Mouse (Mus musculus): ENCODE results near the gene Gm3667. TPM values are rescaled to one million over a fixed set of nuclear protein-coding genes. Genes with fewer than 3 reads are reported as not detected.
A peak's percentile ranks its signal among the peaks of the same experiment; 100 is the strongest.
"Not testable (repeated sequence)": the region's sequence is repeated elsewhere in the genome, so short reads cannot be mapped to it uniquely, and the experiment has no call there.

The Gm3667 gene
- 0.08 and 0.51 TPM in 2 replicates for polyA plus RNA-seq (2015; fragmentation: Nextera tagmentation; extraction: Ambion mirVana)

DNA sequence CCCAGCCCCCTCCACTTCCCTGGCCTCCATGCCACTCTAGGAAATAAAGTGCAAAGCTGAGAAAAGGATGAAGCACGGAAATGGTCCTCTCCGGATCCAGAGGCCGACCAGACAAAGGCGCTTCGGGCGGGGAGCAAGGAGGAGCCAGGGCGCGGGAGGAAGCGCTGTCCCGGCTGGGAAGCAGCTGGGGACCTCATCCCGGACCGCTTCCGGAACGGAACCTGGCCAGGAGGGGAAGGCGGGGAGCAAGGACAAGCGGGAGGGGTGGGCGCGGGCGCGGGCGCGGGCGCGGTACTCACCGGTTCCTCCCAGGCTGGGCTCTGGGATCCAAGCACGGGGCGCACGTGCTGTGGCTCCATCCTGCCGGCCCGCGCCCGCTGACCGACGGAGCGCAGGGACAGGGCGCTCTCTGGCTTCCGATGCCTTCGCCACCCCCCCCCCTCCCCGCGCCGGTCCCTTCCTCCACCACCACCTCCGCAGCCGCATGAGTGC, at the start of gene Gm3667:
TSS of gene Gm3667 (minus strand) at position 442 of the 492 bp plus-strand sequence.
- H3K27me3 ChIP-seq (ENCODE audit: insufficient read depth, low read length); H3K4me3 ChIP-seq (replicated peaks; ENCODE audit: low read depth, low read length); H3K27ac ChIP-seq; DNase-seq (ENCODE audit: low spot score); H3K9ac ChIP-seq (ENCODE audit: low read depth, low read length); H3K36me3 ChIP-seq (ENCODE audit: insufficient read depth, low read length); ATAC-seq (replicated peaks; ENCODE audit: low FRiP score, low read depth); H3K4me1 ChIP-seq (replicated peaks; ENCODE audit: insufficient read depth, low read length); H3K9me3 ChIP-seq (replicated peaks; ENCODE audit: low read length): not testable (repeated sequence)
- peak within 1 kb of the TSS; percentile 53 for H3K4me2 ChIP-seq (ENCODE audit: low read length)
- WGBS, result 0% methylated on average over 12 of the region's 43 CpGs

- H3K36me3 ChIP-seq (ENCODE audit: insufficient read depth, low read length); H3K9ac ChIP-seq (ENCODE audit: low read depth, low read length); H3K4me1 ChIP-seq (replicated peaks; ENCODE audit: insufficient read depth, low read length); H3K4me2 ChIP-seq (ENCODE audit: low read length); ATAC-seq (replicated peaks; ENCODE audit: low FRiP score, low read depth); DNase-seq (ENCODE audit: low spot score); H3K27me3 ChIP-seq (ENCODE audit: insufficient read depth, low read length); H3K27ac ChIP-seq; H3K4me3 ChIP-seq (replicated peaks; ENCODE audit: low read depth, low read length); H3K9me3 ChIP-seq (replicated peaks; ENCODE audit: low read length): not testable (repeated sequence)
- WGBS, result 95% methylated on average over 16 of the region's 24 CpGs
Observed at GRCm38 (mm10) chr14:6899881-6900280, 10.1 kb upstream of the Gm3667 start.

DNA sequence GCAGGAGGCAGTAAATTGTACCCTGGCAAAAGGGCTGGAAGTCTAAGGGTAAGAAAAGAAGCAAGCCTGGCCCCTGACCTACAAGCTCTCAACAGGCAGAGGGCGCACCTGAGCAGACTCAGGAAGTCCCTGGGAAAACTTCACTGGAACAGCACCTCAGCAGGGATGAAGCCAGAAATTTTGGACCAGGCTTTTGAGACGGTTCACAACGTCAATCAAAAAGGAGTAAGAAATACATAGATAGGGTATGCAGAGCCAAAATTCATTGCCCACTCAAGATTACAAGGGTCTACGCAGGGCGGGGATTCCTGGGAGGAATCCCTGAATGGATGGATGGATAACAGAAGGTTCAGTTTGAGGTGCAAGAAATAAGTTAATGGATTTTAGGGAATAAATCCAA, 951 bp downstream of the Gm3667 start:
- ATAC-seq (replicated peaks; ENCODE audit: low FRiP score, low read depth); H3K4me3 ChIP-seq (replicated peaks; ENCODE audit: low read depth, low read length); DNase-seq (ENCODE audit: low spot score); H3K4me1 ChIP-seq (replicated peaks; ENCODE audit: insufficient read depth, low read length); H3K36me3 ChIP-seq (ENCODE audit: insufficient read depth, low read length); H3K9ac ChIP-seq (ENCODE audit: low read depth, low read length); H3K27me3 ChIP-seq (ENCODE audit: insufficient read depth, low read length); H3K27ac ChIP-seq; H3K9me3 ChIP-seq (replicated peaks; ENCODE audit: low read length): not testable (repeated sequence)
- peak overlapping the region; percentile 53; the same call in 1 of the 2 replicates for H3K4me2 ChIP-seq (ENCODE audit: low read length)
- WGBS, result 19% methylated on average over 3 of the region's 5 CpGs

GRCm38 (mm10) chr14:6840211-6840610, 49.6 kb downstream of the Gm3667 start, which contains the start of gene Gm3642:
Gene Gm3642 (minus strand): TSS chr14:6840311.
- not testable (repeated sequence) for ATAC-seq (replicated peaks; ENCODE audit: low FRiP score, low read depth); H3K27ac ChIP-seq

DNA sequence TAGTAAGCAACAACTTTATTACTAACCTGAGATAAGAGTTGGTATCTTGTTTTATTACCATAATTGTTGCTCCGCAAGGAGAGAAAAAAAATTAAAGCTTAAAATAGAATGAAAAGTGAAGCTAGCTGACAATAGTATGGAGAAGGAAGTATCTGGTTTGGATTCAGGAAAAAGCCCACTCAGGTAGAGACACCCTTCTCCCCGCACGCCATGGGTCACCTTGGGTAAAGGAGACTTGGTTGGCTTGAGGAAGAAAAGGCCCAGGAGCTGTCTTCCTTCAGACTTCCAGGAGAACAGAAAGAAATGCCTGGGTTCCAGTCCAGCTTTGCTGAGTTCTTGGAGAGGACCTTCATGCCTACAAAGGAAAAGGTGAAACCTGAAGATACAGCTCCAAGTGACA, 66.5 kb downstream of the Gm3667 start:
- not testable (repeated sequence) for DNase-seq (ENCODE audit: low spot score); H3K27ac ChIP-seq; H3K4me2 ChIP-seq (ENCODE audit: low read length); H3K4me1 ChIP-seq (replicated peaks; ENCODE audit: insufficient read depth, low read length); ATAC-seq (replicated peaks; ENCODE audit: low FRiP score, low read depth); H3K9me3 ChIP-seq (replicated peaks; ENCODE audit: low read length); H3K36me3 ChIP-seq (ENCODE audit: insufficient read depth, low read length); H3K9ac ChIP-seq (ENCODE audit: low read depth, low read length); H3K27me3 ChIP-seq (ENCODE audit: insufficient read depth, low read length); H3K4me3 ChIP-seq (replicated peaks; ENCODE audit: low read depth, low read length)
- WGBS, result 86% methylated on average over 3 of the region's 3 CpGs

More at GRCm38 (mm10) chr14:6840211-6840610, 49.6 kb downstream of the Gm3667 start, which contains the start of gene Gm3642:
- DNase-seq (ENCODE audit: low spot score); H3K9ac ChIP-seq (ENCODE audit: low read depth, low read length); H3K4me3 ChIP-seq (replicated peaks; ENCODE audit: low read depth, low read length); H3K4me1 ChIP-seq (replicated peaks; ENCODE audit: insufficient read depth, low read length); H3K9me3 ChIP-seq (replicated peaks; ENCODE audit: low read length); H3K36me3 ChIP-seq (ENCODE audit: insufficient read depth, low read length); H3K4me2 ChIP-seq (ENCODE audit: low read length); H3K27me3 ChIP-seq (ENCODE audit: insufficient read depth, low read length): not testable (repeated sequence)
- no CpG with 5 or more reads among the region's 3 CpGs for WGBS

Other genes starting within 250 kb of the Gm3667 start
- not detected in 2 replicates for gene Gm10251, start 205.8 kb downstream of the Gm3667 start, polyA plus RNA-seq (2015; fragmentation: Nextera tagmentation; extraction: Ambion mirVana)
- not detected in 2 replicates for gene Gm8050, start 169.7 kb downstream of the Gm3667 start, polyA plus RNA-seq (2015; fragmentation: Nextera tagmentation; extraction: Ambion mirVana)
- 1.9 and 2.6 TPM in 2 replicates for gene Gm3636, start 147.6 kb downstream of the Gm3667 start, polyA plus RNA-seq (2015; fragmentation: Nextera tagmentation; extraction: Ambion mirVana)
- not detected in 2 replicates for gene Gm8362, start 115.6 kb downstream of the Gm3667 start, polyA plus RNA-seq (2015; fragmentation: Nextera tagmentation; extraction: Ambion mirVana)
- gene Gm3642, start 49.7 kb downstream of the Gm3667 start, polyA plus RNA-seq (2015; fragmentation: Nextera tagmentation; extraction: Ambion mirVana), result not detected in 2 replicates
- not detected in 2 replicates for gene Gm6356, start 83.9 kb upstream of the Gm3667 start, polyA plus RNA-seq (2015; fragmentation: Nextera tagmentation; extraction: Ambion mirVana)
- 0.34 and 0.42 TPM in 2 replicates for gene Gm10406, start 137.5 kb upstream of the Gm3667 start, polyA plus RNA-seq (2015; fragmentation: Nextera tagmentation; extraction: Ambion mirVana)
- not detected in 2 replicates for gene Gm3685, start 155.0 kb upstream of the Gm3667 start, polyA plus RNA-seq (2015; fragmentation: Nextera tagmentation; extraction: Ambion mirVana)
- 0.70 and 0.83 TPM in 2 replicates for gene Gm3696, start 210.7 kb upstream of the Gm3667 start, polyA plus RNA-seq (2015; fragmentation: Nextera tagmentation; extraction: Ambion mirVana)
- gene Gm6676, start 235.4 kb upstream of the Gm3667 start, polyA plus RNA-seq (2015; fragmentation: Nextera tagmentation; extraction: Ambion mirVana), result not detected in 2 replicates

All from kidney, postnatal 0 days (tissue).